Mouse (Mus musculus) midbrain, embryonic 16.5 days (tissue): ENCODE measurements around the gene Mllt10. TPM values are rescaled to one million over a fixed set of nuclear protein-coding genes. Genes with fewer than 3 reads are reported as not detected.
A peak's percentile ranks its signal among the peaks of the same experiment; 100 is the strongest.

Experiments
- ATAC-seq: fragments of 200-750 bp; cut with Nextera tagmentation; 2 replicates; pipeline ENCODE4 v1.8.0; 2017; ENCODE audit warnings: moderate TSS enrichment
- H3K27ac ChIP-seq: fragments of 300-500 bp; sonication (generic); 2 replicates; pipeline ENCODE4 v1.5.1; 2014; ENCODE audit warnings: mild to moderate bottlenecking, low read length, mixed read lengths
- H3K27me3 ChIP-seq: fragments of 300-500 bp; sonication (generic); 2 replicates; pipeline ENCODE4 v1.6.1; 2014; ENCODE audit warnings: low read depth, low read length, mixed read lengths; ENCODE audit not compliant: control insufficient read depth, insufficient read depth
- H3K36me3 ChIP-seq: fragments of 300-500 bp; sonication (generic); 2 replicates; pipeline ENCODE4 v1.6.1; 2014; ENCODE audit warnings: mild to moderate bottlenecking, low read length, moderate library complexity, mixed read lengths; ENCODE audit not compliant: control insufficient read depth, insufficient read depth
- H3K4me1 ChIP-seq: fragments of 300-500 bp; sonication (generic); 2 replicates; pipeline ENCODE4 v1.6.1; 2014; ENCODE audit warnings: mild to moderate bottlenecking, low read length, mixed read lengths; ENCODE audit not compliant: control insufficient read depth, insufficient read depth
- H3K4me2 ChIP-seq: fragments of 300-500 bp; sonication (generic); 2 replicates; pipeline ENCODE4 v1.6.1; 2014; ENCODE audit warnings: mild to moderate bottlenecking, low read length, mixed read lengths
- H3K4me3 ChIP-seq: fragments of 300-500 bp; sonication (generic); 2 replicates; pipeline ENCODE4 v1.5.1; 2014; ENCODE audit warnings: low read depth, mild to moderate bottlenecking, low read length, moderate library complexity, mixed read lengths
- H3K9ac ChIP-seq: fragments of 300-500 bp; sonication (generic); 2 replicates; pipeline ENCODE4 v1.6.1; 2014; ENCODE audit warnings: low read depth, low read length, mixed read lengths
- H3K9me3 ChIP-seq: fragments of 300-500 bp; sonication (generic); replicated peaks from 2 replicates; pipeline ENCODE4 v1.6.1; 2014; ENCODE audit warnings: mild to moderate bottlenecking, low read length, mixed read lengths; ENCODE audit not compliant: control insufficient read depth, poor library complexity, severe bottlenecking
- WGBS: fragments of 180-500 bp; shearing (Covaris S2); extraction: QIAGEN DNeasy Blood & Tissue Kit; methylation state at CpG from one replicate; pipeline ENCODE4 v1.1.7; 2014; 5-methylcytosine and 5-hydroxymethylcytosine counted together
- polyA plus RNA-seq: library from polyadenylated mRNA; unstranded; fragments of >200 nt; fragmentation: Nextera tagmentation; extraction: Ambion mirVana; gene quantifications from 2 replicates; pipeline ENCODE4 v1.2.1, GENCODE M21; 2015

Mllt10 gene
- polyA plus RNA-seq, 1 experiment from 2014 or later: 43.7 TPM

GRCm38 (mm10) chr2:18032538-18032895 is 22.5 kb upstream of the Mllt10 start:
- no peak overlapping the region for H3K4me3 ChIP-seq
- 39% methylated on average over 5 of the region's 5 CpGs for WGBS
- ATAC-seq: no peak
- no peak overlapping the region for H3K27ac ChIP-seq
- no peaks in the 10 kb centered on the region for H3K36me3 ChIP-seq
- H3K9ac ChIP-seq: no peak overlapping the region
- H3K27me3 ChIP-seq: no peaks in the 10 kb centered on the region
- peaks cover 23% of the 10 kb centered on the region for H3K4me1 ChIP-seq
- no peaks in the 10 kb centered on the region for H3K9me3 ChIP-seq
- H3K4me2 ChIP-seq: no peak overlapping the region

GRCm38 (mm10) chr2:18033166-18034108 is 21.6 kb upstream of the Mllt10 start:
- H3K4me2 ChIP-seq: 0 out of 2 replicates have a peak overlapping the region, but pooled peaks have one; percentile 9
- no peak overlapping the region for H3K27ac ChIP-seq
- no peaks in the 10 kb centered on the region for H3K9me3 ChIP-seq
- H3K9ac ChIP-seq: no peak overlapping the region
- H3K36me3 ChIP-seq: no peaks in the 10 kb centered on the region
- peaks cover 23% of the 10 kb centered on the region for H3K4me1 ChIP-seq
- 35% methylated on average over 10 of the region's 10 CpGs for WGBS
- H3K4me3 ChIP-seq: no peak overlapping the region
- H3K27me3 ChIP-seq: no peaks in the 10 kb centered on the region
- peak; percentile 40; the same call in 1 of the 2 replicates for ATAC-seq

DNA sequence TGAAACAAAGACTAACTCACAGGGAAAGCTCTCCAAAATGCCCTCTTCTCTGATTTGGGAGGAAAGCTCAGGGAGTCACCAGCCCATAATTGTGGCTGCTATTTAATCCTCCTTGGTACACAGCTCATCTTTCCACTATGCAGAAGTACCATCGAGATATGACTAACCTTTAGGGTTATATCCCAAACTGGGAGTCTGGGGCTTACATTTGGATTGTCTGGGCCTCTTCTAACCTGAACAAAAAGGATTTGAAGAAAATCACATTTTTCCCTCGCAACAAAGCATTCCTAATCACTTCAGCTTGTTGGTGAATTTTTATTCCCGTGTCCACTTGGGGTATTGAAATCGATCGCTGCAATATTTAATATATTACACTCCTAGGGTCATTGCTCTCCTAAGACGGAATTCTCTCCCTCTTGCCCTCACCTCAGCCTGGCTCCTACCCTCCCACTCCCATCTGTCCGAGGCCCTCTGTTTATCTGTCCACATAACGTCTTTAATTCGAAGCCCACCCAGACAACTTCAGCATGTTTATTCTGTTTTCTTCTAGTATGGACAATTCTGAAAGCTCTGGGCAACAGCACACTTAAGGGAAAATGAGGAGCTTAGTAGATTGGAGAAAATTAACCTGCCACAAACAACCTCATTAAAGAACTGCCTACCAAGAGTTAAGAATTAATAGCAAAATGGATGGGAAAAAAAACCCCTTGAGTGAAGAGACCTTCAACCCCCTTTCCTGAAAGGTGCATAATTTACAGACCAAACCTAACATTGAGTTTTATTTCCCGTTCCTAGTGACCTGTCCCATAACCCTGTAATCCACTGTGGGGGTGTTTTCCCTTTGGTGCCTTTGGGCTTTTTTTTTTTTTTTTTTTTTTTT is 20.4 kb upstream of the Mllt10 start:
- ATAC-seq: no peak
- H3K4me2 ChIP-seq: no peak overlapping the region

GRCm38 (mm10) chr2:18037491-18037890 is 17.5 kb upstream of the Mllt10 start, which contains the start of gene A930004D18Rik:
A930004D18Rik (minus strand) TSS chr2:18037737.
- no peak for ATAC-seq
- H3K4me1 ChIP-seq: peaks cover 42% of the 10 kb centered on the region
- H3K4me2 ChIP-seq: no peak within 1 kb of the TSS

More for the DNA sequence above, 20.4 kb upstream of the Mllt10 start:
- H3K9ac ChIP-seq: no peak overlapping the region
- 46% methylated on average over 10 of the region's 10 CpGs for WGBS
- no peaks in the 10 kb centered on the region for H3K27me3 ChIP-seq
- H3K4me3 ChIP-seq: no peak overlapping the region
- no peak overlapping the region for H3K27ac ChIP-seq
- no peaks in the 10 kb centered on the region for H3K9me3 ChIP-seq
- H3K4me1 ChIP-seq: peaks cover 30% of the 10 kb centered on the region
- no peaks in the 10 kb centered on the region for H3K36me3 ChIP-seq

GRCm38 (mm10) chr2:18038141-18038752 is 16.8 kb upstream of the Mllt10 start:
- Histone ChIP-seq H3K4me2 (no peak overlapping the region), H3K9ac (no peak overlapping the region), H3K27me3 (no peaks in the 10 kb centered on the region), H3K36me3 (no peaks in the 10 kb centered on the region), H3K4me1 (peaks cover 49% of the 10 kb centered on the region), H3K9me3 (no peaks in the 10 kb centered on the region), H3K27ac (no peak overlapping the region), H3K4me3 (no peak overlapping the region)
- 56% methylated on average over 3 of the region's 3 CpGs for WGBS
- ATAC-seq: no peak

More at GRCm38 (mm10) chr2:18037491-18037890, 17.5 kb upstream of the Mllt10 start, which contains the start of gene A930004D18Rik:
- Histone ChIP-seq H3K27ac (no peak within 1 kb of the TSS), H3K36me3 (no peaks in the 10 kb centered on the region), H3K9ac (no peak within 1 kb of the TSS), H3K9me3 (no peaks in the 10 kb centered on the region), H3K27me3 (no peaks in the 10 kb centered on the region), H3K4me3 (no peak within 1 kb of the TSS)
- WGBS: 62% methylated on average over 2 of the region's 2 CpGs

- Histone ChIP-seq H3K9ac (peak overlapping the region; percentile 54; the same call in 1 of the 2 replicates), H3K27me3 (no peaks in the 10 kb centered on the region), H3K27ac (peak overlapping the region; percentile 52), H3K4me1 (peaks cover 50% of the 10 kb centered on the region), H3K4me2 (peak overlapping the region; percentile 78), H3K36me3 (no peaks in the 10 kb centered on the region), H3K9me3 (no peaks in the 10 kb centered on the region), H3K4me3 (no peak overlapping the region; the same call in 1 of the 2 replicates)
- ATAC-seq: no peak
- 30% methylated on average over 10 of the region's 10 CpGs for WGBS
These were observed 16.1 kb upstream of the Mllt10 start for GRCm38 (mm10) chr2:18038895-18039371.

DNA sequence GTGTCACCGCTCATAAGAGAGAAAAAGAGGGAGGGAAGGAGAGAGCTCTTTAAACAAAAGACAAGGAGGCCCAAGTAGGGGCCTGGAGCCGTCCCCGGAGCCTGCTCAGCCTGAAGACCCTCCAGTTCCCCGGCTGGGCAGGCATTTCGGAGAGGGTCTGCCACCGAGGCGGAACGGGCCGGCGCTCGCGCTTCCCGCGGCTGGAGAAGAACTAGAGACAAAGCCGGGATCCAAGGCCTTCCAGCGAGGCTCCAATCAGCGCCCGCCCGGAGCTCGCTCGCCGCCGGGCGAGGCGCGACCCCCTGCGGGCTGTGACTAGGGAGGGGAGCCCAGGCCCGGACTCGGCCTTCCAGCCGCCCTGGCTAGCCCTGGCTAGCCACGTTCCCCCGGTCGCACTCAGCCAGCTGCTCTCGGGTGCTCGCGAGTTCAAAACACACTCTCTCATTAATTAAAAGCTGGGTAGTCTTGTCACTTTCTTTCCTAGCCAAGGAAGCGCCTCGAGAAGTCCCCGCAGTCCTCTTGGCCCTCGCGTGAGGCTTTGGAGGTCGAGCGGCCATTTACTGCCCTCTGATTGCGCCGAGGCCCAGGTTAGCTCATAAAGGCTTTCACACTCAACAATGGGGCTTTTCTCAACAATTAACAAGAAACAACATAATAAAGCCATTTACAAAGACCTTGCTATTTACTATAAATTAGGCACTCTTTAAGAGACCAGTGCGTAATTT is 15.3 kb upstream of the Mllt10 start:
- Histone ChIP-seq H3K9me3 (no peaks in the 10 kb centered on the region), H3K9ac (peak overlapping the region; percentile 66), H3K4me1 (peaks cover 56% of the 10 kb centered on the region), H3K4me3 (peak overlapping the region; percentile 32), H3K4me2 (peak overlapping the region; percentile 78), H3K36me3 (no peaks in the 10 kb centered on the region), H3K27ac (peak overlapping the region; percentile 73), H3K27me3 (no peaks in the 10 kb centered on the region)
- peak; percentile 59 for ATAC-seq
- WGBS: 3% methylated on average over 46 of the region's 46 CpGs
